Mouse (Mus musculus) neural tube, embryonic 15.5 days (tissue): ENCODE measurements around the gene Ttll10. TPM values are rescaled to one million over a fixed set of nuclear protein-coding genes. Genes with fewer than 3 reads are reported as not detected.

Experiments used
- ATAC-seq: fragments of 200-750 bp; cut with Nextera tagmentation; 2 replicates; pipeline ENCODE4 v1.8.0; 2017; ENCODE audit warnings: mild to moderate bottlenecking, moderate TSS enrichment, moderate library complexity; ENCODE audit not compliant: low FRiP score
- H3K27ac ChIP-seq: fragments of 300-500 bp; sonication (generic); replicated peaks from 2 replicates; pipeline ENCODE4 v1.5.1; 2015; ENCODE audit warnings: mild to moderate bottlenecking, inconsistent platforms
- H3K27me3 ChIP-seq: fragments of 300-500 bp; sonication (generic); replicated peaks from 2 replicates; pipeline ENCODE4 v1.6.1; 2015; ENCODE audit warnings: inconsistent platforms
- H3K36me3 ChIP-seq: fragments of 300-500 bp; sonication (generic); 2 replicates; pipeline ENCODE4 v1.6.1; 2015; ENCODE audit warnings: inconsistent platforms
- H3K4me1 ChIP-seq: fragments of 300-500 bp; sonication (generic); 2 replicates; pipeline ENCODE4 v1.6.1; 2015; ENCODE audit warnings: inconsistent platforms
- H3K4me2 ChIP-seq: fragments of 300-500 bp; sonication (generic); 2 replicates; pipeline ENCODE4 v1.6.1; 2015; ENCODE audit warnings: inconsistent platforms, mild to moderate bottlenecking, moderate library complexity
- H3K4me3 ChIP-seq: fragments of 300-500 bp; sonication (generic); replicated peaks from 2 replicates; pipeline ENCODE4 v1.5.1; 2015; ENCODE audit warnings: mild to moderate bottlenecking, inconsistent platforms
- H3K9ac ChIP-seq: fragments of 300-500 bp; sonication (generic); replicated peaks from 2 replicates; pipeline ENCODE4 v1.6.1; 2015; ENCODE audit warnings: mild to moderate bottlenecking, inconsistent platforms
- H3K9me3 ChIP-seq: fragments of 300-500 bp; sonication (generic); replicated peaks from 2 replicates; pipeline ENCODE4 v1.6.1; 2016; ENCODE audit warnings: inconsistent platforms
- WGBS: fragments of 180-500 bp; shearing (Covaris S2); methylation state at CpG from one replicate; pipeline ENCODE4 v1.1.7; 2015; ENCODE audit warnings: mixed read lengths; 5-methylcytosine and 5-hydroxymethylcytosine counted together
- polyA plus RNA-seq: library from polyadenylated mRNA; unstranded; fragments of >200 nt; fragmentation: Nextera tagmentation; extraction: Ambion mirVana; gene quantifications from 2 replicates; pipeline ENCODE4 v1.2.1, GENCODE M21; 2015

Gene Ttll10
- polyA plus RNA-seq, 1 experiment from 2014 or later, result not detected

DNA sequence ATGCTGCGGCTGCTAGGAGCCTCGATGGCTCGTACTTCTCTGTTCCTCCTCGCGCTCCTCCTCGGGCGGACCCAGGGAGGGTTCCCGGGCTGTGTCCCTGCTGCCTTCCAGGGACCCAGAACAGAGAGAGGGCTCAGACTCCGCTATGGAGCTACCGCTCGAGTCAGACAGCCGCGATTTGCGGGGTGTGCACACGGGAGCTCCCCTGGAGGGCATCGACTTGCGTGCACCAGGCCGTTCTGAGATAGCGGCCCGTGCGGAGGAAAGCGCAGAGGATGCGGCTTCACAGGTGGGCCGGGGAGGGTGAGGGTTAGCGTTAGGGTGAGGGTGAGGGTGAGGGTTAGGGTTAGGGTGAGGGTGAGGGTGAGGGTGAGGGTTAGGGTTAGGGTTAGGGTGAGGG, 24.3 kb downstream of the Ttll10 start:
- Histone ChIP-seq H3K9ac (no peak overlapping the region), H3K27me3 (peaks cover 24% of the 10 kb centered on the region), H3K4me3 (peak overlapping the region; percentile 28), H3K4me2 (peak overlapping the region; percentile 53), H3K27ac (no peak overlapping the region), H3K36me3 (no peaks in the 10 kb centered on the region), H3K4me1 (peaks cover 45% of the 10 kb centered on the region), H3K9me3 (no peaks in the 10 kb centered on the region)
- 4% methylated on average over 25 of the region's 25 CpGs for WGBS
- ATAC-seq, result no peak

DNA sequence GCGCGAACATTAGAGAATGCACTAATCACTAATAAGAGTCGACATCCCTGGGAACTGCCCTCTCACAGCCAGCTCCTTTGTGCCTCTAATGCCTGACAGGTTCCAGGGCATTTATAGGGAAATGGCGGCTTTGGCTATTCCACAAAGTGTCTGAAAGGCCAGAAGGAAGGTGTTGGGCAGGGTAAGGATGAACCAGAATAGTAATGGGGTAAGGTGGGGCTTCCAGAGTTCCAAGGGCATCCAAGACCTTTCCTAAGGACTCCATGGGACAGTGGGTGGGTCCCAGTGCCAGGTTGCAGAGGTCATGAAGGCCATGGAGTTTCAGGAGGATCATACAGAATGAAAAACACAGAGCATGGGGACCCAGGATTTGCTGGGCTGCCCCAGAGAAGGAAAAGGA, 24.9 kb downstream of the Ttll10 start:
- no peak for ATAC-seq
- H3K4me1 ChIP-seq, result peaks cover 45% of the 10 kb centered on the region
- H3K36me3 ChIP-seq, result peaks cover 3% of the 10 kb centered on the region; the same call in 1 of the 2 replicates
- no peak overlapping the region for H3K27ac ChIP-seq
- 53% methylated on average over 4 of the region's 4 CpGs for WGBS
- H3K4me3 ChIP-seq, result peak overlapping the region; percentile 28; the same call in 1 of the 2 replicates
- peak overlapping the region; percentile 53; the same call in 1 of the 2 replicates for H3K4me2 ChIP-seq
- no peaks in the 10 kb centered on the region for H3K9me3 ChIP-seq
- H3K9ac ChIP-seq, result no peak overlapping the region
- H3K27me3 ChIP-seq, result peaks cover 24% of the 10 kb centered on the region

DNA sequence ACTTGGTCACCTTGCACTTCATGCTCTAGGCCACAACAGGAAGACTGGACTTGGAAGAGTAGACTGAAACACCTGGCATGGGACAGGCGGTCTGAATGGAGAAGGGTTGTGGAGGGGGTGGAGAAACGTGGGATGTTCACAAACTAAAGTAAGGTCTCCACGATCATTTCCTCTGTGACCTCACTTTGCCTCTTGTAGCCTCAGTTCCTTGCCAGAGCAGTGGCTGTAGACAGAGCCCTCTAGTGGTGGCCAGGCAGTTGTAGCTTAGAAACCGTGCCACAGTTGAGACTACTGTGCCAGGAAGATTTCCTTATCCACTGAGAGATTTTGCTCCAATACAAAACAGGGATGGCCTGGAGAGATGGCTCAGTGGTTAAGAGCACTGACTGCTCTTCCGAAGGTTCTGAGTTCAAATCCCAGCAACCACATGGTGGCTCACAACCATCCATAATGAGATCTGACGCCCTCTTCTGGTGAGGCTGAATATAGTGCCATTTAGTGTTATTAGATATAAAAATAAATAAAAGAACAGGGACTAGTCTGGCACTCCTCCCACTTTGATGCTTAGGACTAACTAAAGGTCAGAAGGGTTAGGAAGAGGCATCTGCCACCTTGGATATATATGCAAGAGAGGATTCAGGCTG, 25.6 kb downstream of the Ttll10 start:
- Histone ChIP-seq H3K4me2 (no peak overlapping the region), H3K9me3 (no peaks in the 10 kb centered on the region), H3K27ac (no peak overlapping the region), H3K36me3 (peaks cover 3% of the 10 kb centered on the region; the same call in 1 of the 2 replicates), H3K4me3 (no peak overlapping the region), H3K9ac (no peak overlapping the region), H3K27me3 (peaks cover 24% of the 10 kb centered on the region), H3K4me1 (peaks cover 45% of the 10 kb centered on the region)
- no peak for ATAC-seq
- WGBS, result 53% methylated on average over 6 of the region's 6 CpGs

DNA sequence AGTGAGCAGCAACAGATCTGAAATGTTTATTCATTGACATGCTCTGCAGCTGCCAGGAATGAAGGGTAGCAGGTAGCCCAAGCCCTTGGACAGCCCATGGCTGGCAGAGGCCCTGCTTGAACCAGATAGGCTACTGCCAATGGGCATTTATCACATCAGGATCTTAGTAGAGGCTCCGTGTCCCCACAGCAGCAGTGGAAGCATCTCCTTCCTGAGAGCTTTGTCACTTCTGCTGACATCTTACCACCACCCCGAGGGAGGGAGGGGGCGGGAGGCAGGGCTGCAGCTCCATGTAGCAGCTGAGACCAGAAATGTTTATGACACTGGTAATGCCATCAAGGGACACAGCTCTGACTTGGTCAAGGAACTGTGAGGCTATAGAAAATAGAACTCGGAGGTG, 26.4 kb downstream of the Ttll10 start:
- 76% methylated on average over 4 of the region's 4 CpGs for WGBS
- no peak overlapping the region for H3K4me2 ChIP-seq
- H3K9ac ChIP-seq, result no peak overlapping the region

DNA sequence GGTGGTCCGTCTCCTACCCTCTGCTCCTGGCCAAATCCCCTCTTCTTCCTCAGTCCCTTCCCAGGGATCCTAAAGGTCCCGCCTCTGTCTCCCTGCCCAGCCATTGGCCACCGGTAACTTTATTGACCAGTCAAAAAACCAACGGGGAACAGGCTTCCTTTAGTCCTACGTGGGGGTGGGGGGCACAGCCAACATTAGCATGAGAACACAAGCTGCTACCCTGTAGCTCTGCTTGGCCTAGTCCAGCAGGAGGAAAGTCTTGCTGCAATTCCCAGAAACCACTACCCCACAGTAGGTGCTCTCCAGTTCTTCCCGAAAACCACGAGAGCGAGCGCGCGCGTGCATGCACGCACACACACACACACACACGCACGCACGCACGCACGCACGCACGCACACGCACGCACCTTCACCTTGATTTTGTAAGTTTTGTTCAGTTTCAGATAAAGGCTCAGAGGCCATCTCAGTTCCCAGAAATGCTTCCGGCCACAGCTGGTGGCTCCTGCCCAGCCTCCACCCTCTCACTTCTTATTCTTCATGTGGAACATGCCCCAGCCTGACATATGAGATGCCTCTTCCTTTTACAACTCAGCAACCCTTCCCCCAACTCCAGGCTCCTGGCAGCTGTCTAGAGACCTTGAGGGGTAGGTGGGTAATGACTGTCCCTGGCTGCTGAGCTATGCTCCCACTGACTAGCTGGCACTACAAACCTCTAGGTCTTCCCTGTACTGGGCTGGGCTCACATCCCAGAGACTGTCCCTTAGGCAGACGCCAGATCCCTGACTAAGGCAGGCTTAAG, 27.4 kb downstream of the Ttll10 start:
- Histone ChIP-seq H3K4me1 (peaks cover 45% of the 10 kb centered on the region), H3K36me3 (peaks cover 12% of the 10 kb centered on the region), H3K4me2 (peak overlapping the region; percentile 69), H3K9me3 (no peaks in the 10 kb centered on the region), H3K4me3 (peak overlapping the region; percentile 54), H3K27me3 (peaks cover 24% of the 10 kb centered on the region), H3K27ac (peak overlapping the region; percentile 88), H3K9ac (peak overlapping the region; percentile 62)
- ATAC-seq, result peak; percentile 91
- WGBS, result under 1% methylated on average over 24 of the region's 24 CpGs

More for the DNA sequence above, 26.4 kb downstream of the Ttll10 start:
- peaks cover 45% of the 10 kb centered on the region for H3K4me1 ChIP-seq
- H3K9me3 ChIP-seq, result no peaks in the 10 kb centered on the region
- ATAC-seq, result no peak
- H3K36me3 ChIP-seq, result peaks cover 9% of the 10 kb centered on the region
- H3K27me3 ChIP-seq, result peaks cover 24% of the 10 kb centered on the region
- no peak overlapping the region for H3K27ac ChIP-seq
- H3K4me3 ChIP-seq, result no peak overlapping the region

DNA sequence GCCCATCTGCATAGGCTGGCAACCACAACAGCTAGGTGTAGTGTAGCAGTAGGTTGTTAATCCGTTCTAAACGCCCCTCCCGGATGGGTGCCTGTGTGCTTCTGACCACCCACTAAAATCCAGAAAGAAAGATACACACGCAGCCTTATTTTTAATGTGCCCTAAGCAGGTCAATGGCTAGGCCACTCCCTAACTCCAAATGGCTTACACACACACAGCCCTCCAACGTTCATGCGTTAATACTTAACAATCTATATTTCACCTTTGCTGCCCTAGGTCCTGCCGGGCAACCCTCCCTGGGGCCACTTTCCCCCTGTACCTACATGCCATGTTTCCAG, 28.0 kb downstream of the Ttll10 start:
- peaks cover 22% of the 10 kb centered on the region for H3K27me3 ChIP-seq
- peaks cover 12% of the 10 kb centered on the region for H3K36me3 ChIP-seq
- WGBS, result 7% methylated on average over 7 of the region's 7 CpGs
- H3K4me1 ChIP-seq, result peaks cover 45% of the 10 kb centered on the region
- peak overlapping the region; percentile 69 for H3K4me2 ChIP-seq
- H3K9me3 ChIP-seq, result no peaks in the 10 kb centered on the region
- H3K27ac ChIP-seq, result peak overlapping the region; percentile 88
- peak overlapping the region; percentile 62 for H3K9ac ChIP-seq
- peak; percentile 12; the same call in 1 of the 2 replicates for ATAC-seq
- peak overlapping the region; percentile 54 for H3K4me3 ChIP-seq

DNA sequence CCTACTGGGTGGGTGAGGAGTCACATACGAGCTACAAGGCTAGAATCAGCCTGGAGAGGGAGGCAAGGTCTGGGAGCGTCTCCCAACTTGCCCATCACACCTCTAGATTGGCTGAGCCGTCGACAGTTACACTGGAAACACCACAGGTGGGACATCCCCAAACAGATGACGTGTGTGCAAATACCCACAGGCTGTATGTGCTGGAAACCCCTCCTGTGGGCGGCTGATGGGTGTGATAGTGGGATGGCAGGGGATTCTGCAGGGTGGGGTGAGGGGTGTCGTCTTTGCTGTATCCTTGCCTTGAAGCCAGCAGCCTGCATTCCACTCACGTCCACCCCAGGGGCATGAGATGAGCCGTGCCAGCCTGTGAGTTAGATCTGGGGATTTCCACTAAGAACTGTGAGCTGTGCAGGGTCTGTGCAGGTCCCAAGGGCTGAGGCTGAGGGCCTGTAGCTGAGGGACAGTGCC, 28.5 kb downstream of the Ttll10 start:
- Histone ChIP-seq H3K9me3 (no peaks in the 10 kb centered on the region), H3K4me1 (peaks cover 47% of the 10 kb centered on the region), H3K27me3 (peaks cover 17% of the 10 kb centered on the region), H3K9ac (peak overlapping the region; percentile 62), H3K36me3 (peaks cover 12% of the 10 kb centered on the region), H3K4me2 (peak overlapping the region; percentile 69), H3K27ac (peak overlapping the region; percentile 88), H3K4me3 (peak overlapping the region; percentile 54)
- WGBS, result 65% methylated on average over 9 of the region's 9 CpGs
- 0 out of 2 replicates have a peak, but pooled peaks have one; percentile 3 for ATAC-seq

DNA sequence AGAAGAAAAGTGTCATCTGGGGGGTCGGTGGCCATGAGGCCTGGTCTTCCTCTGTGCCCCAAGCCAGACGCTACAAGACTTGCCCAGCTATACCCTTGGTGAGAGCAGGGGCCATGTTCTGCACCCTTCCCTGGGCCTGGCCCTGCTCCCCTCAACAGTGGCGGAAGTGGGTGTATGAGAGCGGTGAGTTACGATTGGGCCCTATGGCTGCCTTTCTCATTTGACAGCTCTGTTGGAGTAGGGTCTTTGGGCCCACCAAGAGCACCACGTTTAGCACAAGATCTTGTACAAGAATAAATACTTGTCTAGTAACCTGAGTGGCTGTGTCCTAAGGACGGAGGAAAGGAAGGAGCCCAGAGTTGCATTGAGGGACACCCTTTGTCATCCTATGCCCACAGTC, 30.6 kb downstream of the Ttll10 start:
- H3K4me3 ChIP-seq, result no peak overlapping the region
- H3K36me3 ChIP-seq, result peaks cover 12% of the 10 kb centered on the region
- H3K9ac ChIP-seq, result no peak overlapping the region
- no peaks in the 10 kb centered on the region for H3K9me3 ChIP-seq
- H3K4me1 ChIP-seq, result peaks cover 35% of the 10 kb centered on the region
- H3K27me3 ChIP-seq, result no peaks in the 10 kb centered on the region
- H3K4me2 ChIP-seq, result no peak overlapping the region
- ATAC-seq, result no peak
- WGBS, result 90% methylated on average over 7 of the region's 7 CpGs
- H3K27ac ChIP-seq, result no peak overlapping the region

DNA sequence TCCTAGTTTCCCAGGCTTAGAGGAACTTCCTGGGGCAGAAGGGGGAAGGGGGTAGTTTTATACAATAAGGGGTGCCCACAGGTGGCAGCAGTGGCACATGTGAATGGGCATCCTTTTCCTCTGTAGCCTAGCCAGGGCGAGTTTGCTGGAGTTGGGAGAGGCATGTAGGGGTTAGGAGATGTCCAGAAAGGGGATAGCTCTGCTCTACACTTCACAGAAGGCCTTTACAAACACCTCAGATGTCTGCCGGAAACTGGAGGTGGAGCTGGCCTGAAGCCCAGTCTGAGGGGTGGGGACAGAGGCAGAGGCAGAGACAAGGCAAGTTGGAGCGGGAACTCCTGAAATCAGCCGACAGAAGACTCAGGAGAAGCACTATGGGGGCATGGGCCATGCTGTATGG, 33.2 kb downstream of the Ttll10 start, which contains the start of gene Tnfrsf18:
Gene Tnfrsf18 (plus strand): TSS at position 152 of the 400 bp plus-strand sequence.
- H3K9me3 ChIP-seq, result no peaks in the 10 kb centered on the region
- no peaks in the 10 kb centered on the region for H3K27me3 ChIP-seq
- WGBS, result 61% methylated on average over 4 of the region's 4 CpGs
- no peak within 1 kb of the TSS for H3K27ac ChIP-seq
- H3K9ac ChIP-seq, result no peak within 1 kb of the TSS
- H3K4me1 ChIP-seq, result peaks cover 14% of the 10 kb centered on the region
- peaks cover 18% of the 10 kb centered on the region for H3K36me3 ChIP-seq
- no peak within 1 kb of the TSS for H3K4me3 ChIP-seq
- H3K4me2 ChIP-seq, result no peak within 1 kb of the TSS
- ATAC-seq, result no peak

DNA sequence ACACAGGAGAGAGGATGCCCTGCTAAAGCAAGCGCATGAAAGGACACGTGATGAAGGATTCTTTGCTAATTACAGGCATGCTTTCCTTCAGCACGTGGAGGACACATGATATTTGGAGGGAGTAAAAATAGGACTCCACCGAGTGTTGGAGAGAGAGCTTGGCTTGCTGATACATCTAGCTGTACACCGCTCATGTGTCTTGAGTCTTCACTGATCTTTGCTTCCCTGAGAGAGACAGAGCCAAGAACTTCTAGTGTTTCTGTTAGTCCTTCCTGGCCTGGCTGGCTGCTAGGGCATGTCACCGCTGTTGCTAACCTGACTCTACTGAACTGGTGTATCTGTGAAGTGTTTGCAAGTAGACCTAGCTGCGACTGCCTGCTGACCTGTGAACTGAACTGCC, 35.0 kb downstream of the Ttll10 start:
- H3K4me2 ChIP-seq, result no peak overlapping the region
- WGBS, result 91% methylated on average over 7 of the region's 7 CpGs
- H3K36me3 ChIP-seq, result peaks cover 19% of the 10 kb centered on the region
- H3K27me3 ChIP-seq, result no peaks in the 10 kb centered on the region
- H3K27ac ChIP-seq, result no peak overlapping the region
- H3K9ac ChIP-seq, result no peak overlapping the region
- H3K9me3 ChIP-seq, result no peaks in the 10 kb centered on the region
- ATAC-seq, result no peak
- no peak overlapping the region for H3K4me3 ChIP-seq
- 0 out of 2 replicates have a peak, but pooled peaks cover 3% of the 10 kb centered on the region for H3K4me1 ChIP-seq

DNA sequence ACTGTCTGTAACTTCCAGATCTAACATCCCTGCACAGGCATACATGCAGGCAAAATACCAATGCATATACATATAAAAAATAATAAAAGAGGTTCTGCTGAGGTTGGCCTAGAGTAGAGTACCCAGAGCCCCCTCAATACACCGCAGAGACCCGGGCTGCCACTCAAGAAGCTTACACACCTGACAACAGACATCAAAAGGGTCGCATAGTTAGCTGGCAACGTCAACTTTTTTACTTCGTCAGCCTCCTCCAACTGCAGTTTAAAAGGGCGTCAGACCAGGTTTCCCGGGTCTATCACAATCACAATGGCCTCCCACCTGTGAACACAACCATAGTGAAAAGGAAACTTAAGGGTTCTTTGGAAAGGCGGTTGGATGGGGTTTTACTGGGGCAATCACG, 35.7 kb downstream of the Ttll10 start:
- Histone ChIP-seq H3K4me3 (no peak overlapping the region), H3K4me2 (no peak overlapping the region), H3K36me3 (peaks cover 19% of the 10 kb centered on the region), H3K27ac (no peak overlapping the region), H3K27me3 (no peaks in the 10 kb centered on the region), H3K9me3 (no peaks in the 10 kb centered on the region), H3K9ac (no peak overlapping the region), H3K4me1 (0 out of 2 replicates have a peak, but pooled peaks cover 3% of the 10 kb centered on the region)
- WGBS, result 78% methylated on average over 9 of the region's 9 CpGs
- no peak for ATAC-seq
